Mouse (Mus musculus): ENCODE data around the gene Tada1. TPM values are rescaled to one million over a fixed set of nuclear protein-coding genes. Genes with fewer than 3 reads are reported as not detected.

Tada1 gene
- total RNA-seq, 2 experiments from 2014 or later = 36.6 to 38.9 TPM

Other genes starting within 250 kb of the Tada1 start
- not detected for gene Gpa33, start 248.9 kb upstream of the Tada1 start, total RNA-seq (2021)
- gene Mael, start 140.3 kb upstream of the Tada1 start, total RNA-seq (2021) = under 1 TPM in 1 of 2 experiments, not detected in 1; 0.42 TPM
- gene Ildr2, start 125.0 kb upstream of the Tada1 start, total RNA-seq (2021) = 10 to 100 TPM; 89.2 to 90.3 TPM
- gene Pogk, start 30.8 kb downstream of the Tada1 start, total RNA-seq (2021) = 10 to 100 TPM; 41.0 to 41.6 TPM
- not detected for gene Gm4846, start 118.5 kb downstream of the Tada1 start, total RNA-seq (2021)

Data from layer of hippocampus, postnatal 10 days (tissue).